Mouse (Mus musculus) stomach, postnatal 0 days (tissue): ENCODE data around the gene Siglec1.

Experiments
- CTCF ChIP-seq: IDR thresholded peaks from 2 replicates; pipeline ENCODE4 v1.5.1; 2016; ENCODE audit warnings: antibody characterized with exemption, low read depth, mild to moderate bottlenecking, moderate library complexity
- EP300 ChIP-seq: optimal IDR thresholded peaks from 2 replicates; pipeline ENCODE3; 2016; ENCODE audit warnings: antibody characterized with exemption

DNA sequence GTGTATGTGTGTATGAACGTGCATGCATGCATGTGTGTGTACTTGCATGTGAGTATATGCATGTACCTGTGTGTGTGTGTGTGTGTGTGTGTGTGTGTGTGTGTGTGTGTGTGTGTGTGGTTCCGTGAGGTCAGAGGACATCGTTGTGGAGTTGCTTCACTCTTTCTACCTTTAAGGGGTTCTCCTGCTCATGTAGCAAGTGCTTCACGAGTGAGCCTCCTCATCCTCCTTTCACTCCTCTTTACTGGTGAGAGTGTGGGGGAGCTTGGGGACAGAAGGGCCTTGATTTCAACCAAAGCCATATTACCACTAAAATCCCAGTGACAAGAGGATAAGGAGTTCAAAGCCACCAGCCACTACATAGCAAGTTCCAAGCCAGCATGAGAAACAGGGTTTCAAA is 10.5 kb upstream of the Siglec1 start:
- TF ChIP-seq CTCF: no peak
- TF ChIP-seq EP300: no peak
